Mouse (Mus musculus) stomach, embryonic 14.5 days (tissue): ENCODE measurements around the gene Actr1a. TPM values are rescaled to one million over a fixed set of nuclear protein-coding genes. Genes with fewer than 3 reads are reported as not detected.
A peak's percentile ranks its signal among the peaks of the same experiment; 100 is the strongest.

ENCODE experiments used
- ATAC-seq: fragments of 200-750 bp; cut with Nextera tagmentation; 2 replicates; pipeline ENCODE4 v1.8.0; 2017; ENCODE audit warnings: low read depth, moderate TSS enrichment; ENCODE audit not compliant: insufficient number of reproducible peaks, insufficient read depth, low FRiP score
- H3K27ac ChIP-seq: fragments of 300-500 bp; sonication (generic); 2 replicates; pipeline ENCODE4 v1.5.1; 2014; ENCODE audit warnings: mild to moderate bottlenecking, low read length, moderate library complexity, mixed read lengths
- H3K27me3 ChIP-seq: fragments of 300-500 bp; sonication (generic); 2 replicates; pipeline ENCODE4 v1.6.1; 2014; ENCODE audit warnings: low read length, control low read depth, mixed read lengths; ENCODE audit not compliant: control insufficient read depth, insufficient read depth
- H3K36me3 ChIP-seq: fragments of 300-500 bp; sonication (generic); 2 replicates; pipeline ENCODE4 v1.6.1; 2014; ENCODE audit warnings: mild to moderate bottlenecking, control low read depth, low read length, moderate library complexity, mixed read lengths; ENCODE audit not compliant: control insufficient read depth, insufficient read depth
- H3K4me1 ChIP-seq: fragments of 300-500 bp; sonication (generic); 2 replicates; pipeline ENCODE4 v1.6.1; 2014; ENCODE audit warnings: low read length, control low read depth, mixed read lengths; ENCODE audit not compliant: control insufficient read depth, insufficient read depth
- H3K4me2 ChIP-seq: fragments of 300-500 bp; sonication (generic); replicated peaks from 2 replicates; pipeline ENCODE4 v1.6.1; 2014; ENCODE audit warnings: low read depth, low read length, control low read depth
- H3K4me3 ChIP-seq: fragments of 300-500 bp; sonication (generic); 2 replicates; pipeline ENCODE4 v1.5.1; 2014; ENCODE audit warnings: low read depth, low read length, control low read depth
- H3K9ac ChIP-seq: fragments of 300-500 bp; sonication (generic); replicated peaks from 2 replicates; pipeline ENCODE4 v1.6.1; 2014; ENCODE audit warnings: low read depth, mild to moderate bottlenecking, control low read depth, low read length, moderate library complexity, mixed read lengths
- H3K9me3 ChIP-seq: fragments of 300-500 bp; sonication (generic); 2 replicates; pipeline ENCODE4 v1.6.1; 2016; ENCODE audit warnings: low read depth, low read length, control low read depth; ENCODE audit not compliant: control insufficient read depth
- WGBS: fragments of 180-500 bp; shearing (Covaris S2); extraction: QIAGEN DNeasy Blood & Tissue Kit; methylation state at CpG from one replicate; pipeline ENCODE4 v1.1.7; 2014; 5-methylcytosine and 5-hydroxymethylcytosine counted together
- polyA plus RNA-seq: library from polyadenylated mRNA; unstranded; fragments of >200 nt; fragmentation: Nextera tagmentation; extraction: Ambion mirVana; gene quantifications from 2 replicates; pipeline ENCODE4 v1.2.1, GENCODE M21; 2014

Gene Actr1a
- polyA plus RNA-seq, 1 experiment from 2014 or later = 141 TPM

- Histone ChIP-seq H3K27me3 (no peaks in the 10 kb centered on the region), H3K27ac (no peak overlapping the region), H3K4me2 (no peak overlapping the region), H3K4me1 (peaks cover 23% of the 10 kb centered on the region; the same call in 1 of the 2 replicates), H3K9me3 (no peaks in the 10 kb centered on the region), H3K4me3 (no peak overlapping the region), H3K9ac (no peak overlapping the region), H3K36me3 (peaks cover 5% of the 10 kb centered on the region; the same call in 1 of the 2 replicates)
- ATAC-seq = no peak
- WGBS = 83% methylated on average over 12 of the region's 12 CpGs
These were observed 30.9 kb upstream of the Actr1a start for GRCm38 (mm10) chr19:46426488-46426887.

GRCm38 (mm10) chr19:46425266-46425665, 29.7 kb upstream of the Actr1a start:
- H3K9me3 ChIP-seq = no peaks in the 10 kb centered on the region
- H3K27ac ChIP-seq = no peak overlapping the region
- H3K9ac ChIP-seq = no peak overlapping the region
- 91% methylated on average over 8 of the region's 8 CpGs for WGBS
- no peaks in the 10 kb centered on the region for H3K27me3 ChIP-seq
- no peak overlapping the region for H3K4me2 ChIP-seq
- H3K4me3 ChIP-seq = no peak overlapping the region
- no peak for ATAC-seq
- H3K36me3 ChIP-seq = peaks cover 5% of the 10 kb centered on the region; the same call in 1 of the 2 replicates
- peaks cover 26% of the 10 kb centered on the region; the same call in 1 of the 2 replicates for H3K4me1 ChIP-seq

GRCm38 (mm10) chr19:46422384-46423338, 27.1 kb upstream of the Actr1a start:
- peaks cover 5% of the 10 kb centered on the region; the same call in 1 of the 2 replicates for H3K36me3 ChIP-seq
- ATAC-seq = peak; percentile 56; the same call in 1 of the 2 replicates
- H3K9ac ChIP-seq = no peak overlapping the region
- no peaks in the 10 kb centered on the region for H3K9me3 ChIP-seq
- H3K27ac ChIP-seq = peak overlapping the region; percentile 40
- H3K27me3 ChIP-seq = no peaks in the 10 kb centered on the region
- H3K4me3 ChIP-seq = no peak overlapping the region
- peaks cover 34% of the 10 kb centered on the region; the same call in 1 of the 2 replicates for H3K4me1 ChIP-seq
- WGBS = 28% methylated on average over 11 of the region's 11 CpGs
- H3K4me2 ChIP-seq = no peak overlapping the region

GRCm38 (mm10) chr19:46420410-46420809, 24.9 kb upstream of the Actr1a start:
- no peak overlapping the region for H3K4me2 ChIP-seq
- H3K27me3 ChIP-seq = no peaks in the 10 kb centered on the region
- no peak overlapping the region for H3K4me3 ChIP-seq
- H3K9me3 ChIP-seq = no peaks in the 10 kb centered on the region
- ATAC-seq = no peak
- H3K9ac ChIP-seq = no peak overlapping the region
- peaks cover 38% of the 10 kb centered on the region; the same call in 1 of the 2 replicates for H3K4me1 ChIP-seq
- 94% methylated on average over 7 of the region's 7 CpGs for WGBS
- H3K27ac ChIP-seq = no peak overlapping the region
- H3K36me3 ChIP-seq = peaks cover 4% of the 10 kb centered on the region; the same call in 1 of the 2 replicates

- no peaks in the 10 kb centered on the region for H3K27me3 ChIP-seq
- no peak overlapping the region for H3K4me2 ChIP-seq
- no peak overlapping the region for H3K4me3 ChIP-seq
- 70% methylated on average over 4 of the region's 4 CpGs for WGBS
- ATAC-seq = no peak
- no peak overlapping the region for H3K27ac ChIP-seq
- H3K9me3 ChIP-seq = no peaks in the 10 kb centered on the region
- peaks cover 29% of the 10 kb centered on the region; the same call in 1 of the 2 replicates for H3K4me1 ChIP-seq
- no peaks in the 10 kb centered on the region for H3K36me3 ChIP-seq
- no peak overlapping the region for H3K9ac ChIP-seq
These were observed 22.5 kb upstream of the Actr1a start for GRCm38 (mm10) chr19:46418051-46418450.

- peaks cover 13% of the 10 kb centered on the region; the same call in 1 of the 2 replicates for H3K4me1 ChIP-seq
- no peak overlapping the region for H3K9ac ChIP-seq
- H3K27ac ChIP-seq = no peak overlapping the region
- 66% methylated on average over 9 of the region's 9 CpGs for WGBS
- H3K36me3 ChIP-seq = no peaks in the 10 kb centered on the region
- H3K9me3 ChIP-seq = no peaks in the 10 kb centered on the region
- ATAC-seq = no peak
- no peaks in the 10 kb centered on the region for H3K27me3 ChIP-seq
- no peak overlapping the region for H3K4me3 ChIP-seq
- H3K4me2 ChIP-seq = no peak overlapping the region
These were observed 20.7 kb upstream of the Actr1a start for GRCm38 (mm10) chr19:46416276-46416675.

GRCm38 (mm10) chr19:46414486-46414885, 18.9 kb upstream of the Actr1a start:
- Histone ChIP-seq H3K4me2 (no peak overlapping the region), H3K9ac (no peak overlapping the region), H3K4me1 (0 out of 2 replicates have a peak, but pooled peaks cover 9% of the 10 kb centered on the region), H3K27ac (no peak overlapping the region), H3K27me3 (no peaks in the 10 kb centered on the region), H3K9me3 (no peaks in the 10 kb centered on the region), H3K4me3 (no peak overlapping the region), H3K36me3 (no peaks in the 10 kb centered on the region)
- no peak for ATAC-seq
- 89% methylated on average over 8 of the region's 8 CpGs for WGBS

GRCm38 (mm10) chr19:46413969-46414368, 18.4 kb upstream of the Actr1a start:
- H3K4me3 ChIP-seq = no peak overlapping the region
- H3K9me3 ChIP-seq = no peaks in the 10 kb centered on the region
- 0 out of 2 replicates have a peak, but pooled peaks cover 8% of the 10 kb centered on the region for H3K4me1 ChIP-seq
- no peaks in the 10 kb centered on the region for H3K36me3 ChIP-seq
- H3K4me2 ChIP-seq = no peak overlapping the region
- H3K27me3 ChIP-seq = no peaks in the 10 kb centered on the region
- no peak overlapping the region for H3K9ac ChIP-seq
- whole genome bisulfite sequencing = 83% methylated on average over 2 of the region's 2 CpGs
- no peak overlapping the region for H3K27ac ChIP-seq
- ATAC-seq = no peak
